Mouse (Mus musculus): Measurements from ENCODE around the gene Fastkd3.
"Not testable (repeated sequence)": the region's sequence is repeated elsewhere in the genome, so short reads cannot be mapped to it uniquely, and the experiment has no call there.

Gene Fastkd3

DNA sequence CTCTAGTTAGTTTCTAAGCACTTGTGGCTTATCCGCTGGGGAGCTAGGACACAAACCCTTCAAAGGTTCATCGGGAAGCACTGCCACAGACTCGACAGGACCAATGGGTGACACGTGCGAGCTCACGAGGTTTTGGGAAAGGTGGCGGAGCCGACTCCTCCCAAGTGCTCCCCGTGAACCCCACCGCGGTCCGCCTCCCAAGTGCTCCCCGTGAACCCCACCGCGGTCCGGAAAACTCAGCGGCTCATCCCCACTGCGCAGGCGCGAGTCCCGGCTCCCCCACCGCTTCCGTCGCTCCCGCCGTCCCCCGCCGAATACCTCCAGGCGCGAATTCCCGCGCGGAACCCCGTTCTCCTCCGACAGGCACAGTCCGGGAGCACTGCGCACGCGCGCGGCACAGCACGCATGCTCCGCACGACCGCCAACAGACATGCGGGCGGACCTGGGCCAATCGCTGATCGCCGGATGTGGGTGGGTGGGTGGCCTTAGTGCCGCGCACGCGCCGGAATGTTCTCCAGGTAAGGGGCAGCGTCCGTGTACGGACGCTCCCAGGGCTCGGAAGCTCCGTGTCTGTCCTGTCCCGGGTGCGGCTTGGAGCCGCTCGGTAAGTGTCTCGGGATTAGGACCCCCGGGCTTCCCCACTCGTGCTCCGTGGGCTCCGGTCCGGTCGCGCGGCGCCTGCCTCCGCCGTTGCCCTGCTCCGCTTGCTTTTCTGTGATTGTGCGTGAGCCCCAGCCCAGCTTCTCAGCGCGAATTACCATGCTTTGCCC is at the start of gene Fastkd3, which contains the start of gene Mtrr:
Fastkd3 (plus strand) TSS at position 488 of the 770 bp plus-strand sequence.
Mtrr (minus strand) TSS at position 403 of the 770 bp plus-strand sequence.
- peak; percentile 83 to 93 for DNase-seq (ENCODE audit: low spot score in 2 of 2)

DNA sequence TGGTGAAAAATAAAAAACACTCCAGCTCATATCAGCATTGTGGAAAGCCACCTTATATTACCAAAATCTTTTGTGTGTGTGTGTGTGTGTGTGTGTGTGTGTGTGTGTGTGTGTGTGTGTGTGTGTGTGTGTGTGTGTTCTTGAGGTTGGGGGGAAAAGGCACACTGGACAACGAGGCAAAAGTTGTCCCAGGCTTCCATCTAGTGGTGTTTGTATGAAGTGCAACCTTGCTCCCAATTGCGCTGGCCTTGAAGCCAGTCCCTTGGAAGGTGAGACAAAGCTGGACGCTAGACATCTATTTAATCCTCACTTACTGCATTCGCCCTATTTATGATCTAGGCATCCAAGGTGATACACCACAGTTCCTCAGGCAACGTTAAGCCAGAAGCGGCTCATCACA is 28.6 kb upstream of the Fastkd3 start:
- not testable (repeated sequence) for DNase-seq (ENCODE audit: low spot score in 2 of 2)

DNA sequence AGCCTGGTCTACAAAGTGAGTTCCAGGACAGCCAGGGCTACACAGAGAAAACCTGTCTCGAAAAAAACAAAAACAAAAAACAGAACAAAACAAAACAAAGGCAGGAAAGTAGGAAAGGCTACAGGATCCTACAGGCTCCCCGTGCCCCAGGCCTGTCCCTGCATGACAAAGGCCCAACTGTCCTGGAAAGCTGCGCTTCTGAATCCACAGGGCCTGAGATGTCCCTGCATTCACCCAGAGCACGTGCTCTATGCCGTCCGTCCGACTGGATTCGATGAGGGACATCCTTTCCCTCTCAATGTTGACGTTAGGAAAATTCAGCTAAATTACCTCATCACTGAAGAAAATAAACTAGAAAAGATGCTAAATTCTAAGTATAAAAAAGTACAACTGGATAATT is 13.9 kb upstream of the Fastkd3 start:
- no peak for DNase-seq (ENCODE audit: low spot score in 2 of 2)

DNA sequence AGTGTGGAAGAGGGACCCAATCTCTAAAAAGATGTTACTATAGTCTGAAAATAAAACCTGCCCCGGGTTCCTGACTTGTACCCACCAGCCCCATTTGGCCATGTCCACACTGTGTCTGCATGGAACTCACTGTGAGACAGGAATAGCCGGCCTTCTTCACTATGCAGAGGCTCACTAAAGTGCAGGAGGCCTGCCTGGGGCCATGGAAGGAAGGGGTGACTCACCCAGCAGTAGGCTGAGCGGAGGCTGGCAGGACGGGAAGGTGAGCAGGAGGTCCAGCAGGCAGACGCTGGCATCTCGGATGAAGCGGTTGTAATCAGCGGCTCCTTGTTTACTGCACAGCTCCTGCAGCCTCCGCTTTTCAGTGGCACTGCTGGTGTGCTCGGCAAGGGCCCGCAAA is 13.5 kb upstream of the Fastkd3 start:
- DNase-seq (ENCODE audit: low spot score in 2 of 2), result no peak

DNA sequence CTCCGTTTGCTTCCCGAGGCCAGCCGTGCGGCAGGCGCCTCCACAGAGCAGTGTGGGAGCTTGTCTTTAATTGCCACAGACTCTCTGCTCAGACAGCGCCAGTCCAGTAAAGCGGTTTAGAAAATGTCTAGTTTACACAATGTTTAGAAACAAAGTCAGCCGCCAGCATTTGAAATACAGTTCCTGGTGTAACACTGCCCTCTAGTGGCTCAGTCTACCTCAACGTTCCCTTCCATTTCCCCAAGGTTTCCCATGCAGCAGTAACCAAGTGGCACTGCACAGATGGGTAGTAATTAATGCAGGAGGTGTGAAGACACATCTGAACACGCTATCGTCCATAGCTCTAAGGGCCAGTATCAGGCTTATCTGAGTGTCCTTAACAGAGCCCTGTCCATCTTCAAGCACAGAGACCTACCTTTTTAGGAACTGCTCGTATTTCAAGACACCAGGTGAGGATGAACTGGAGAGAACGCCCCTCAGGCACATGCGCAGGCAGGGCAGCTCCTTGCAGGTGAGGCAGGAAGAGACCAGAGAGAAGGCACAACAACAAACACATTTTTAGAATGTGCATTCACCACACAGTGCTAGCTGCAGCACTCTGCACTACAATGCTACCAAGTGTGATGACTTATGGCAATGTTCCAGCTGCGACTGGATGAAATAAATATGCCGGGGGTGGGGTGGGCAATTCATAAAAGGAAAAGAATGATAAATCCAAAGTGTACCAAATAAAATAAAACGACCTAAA is 12.3 kb upstream of the Fastkd3 start:
- DNase-seq (ENCODE audit: low spot score in 2 of 2), result peak; percentile 14 to 44

DNA sequence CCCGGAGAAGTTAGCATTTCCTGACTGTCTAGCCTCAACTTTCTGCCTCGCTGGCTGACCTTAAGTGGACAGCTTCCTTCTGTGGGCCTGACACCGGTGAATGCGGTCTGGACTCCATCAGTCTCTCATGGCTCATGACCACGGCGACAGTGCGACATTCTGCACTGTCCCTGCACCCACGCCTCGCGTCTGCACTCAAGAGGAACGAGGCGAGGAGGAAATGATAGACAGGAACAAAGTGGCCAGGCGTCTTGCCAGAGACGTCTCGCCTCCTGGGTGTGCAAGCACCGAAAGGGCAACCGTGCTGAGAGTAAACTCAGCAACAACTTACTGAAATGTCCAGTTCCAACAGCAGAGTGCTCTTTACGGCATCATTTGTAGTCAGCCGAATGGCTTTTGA is 9.8 kb upstream of the Fastkd3 start:
- DNase-seq (ENCODE audit: low spot score in 2 of 2), result no peak

DNA sequence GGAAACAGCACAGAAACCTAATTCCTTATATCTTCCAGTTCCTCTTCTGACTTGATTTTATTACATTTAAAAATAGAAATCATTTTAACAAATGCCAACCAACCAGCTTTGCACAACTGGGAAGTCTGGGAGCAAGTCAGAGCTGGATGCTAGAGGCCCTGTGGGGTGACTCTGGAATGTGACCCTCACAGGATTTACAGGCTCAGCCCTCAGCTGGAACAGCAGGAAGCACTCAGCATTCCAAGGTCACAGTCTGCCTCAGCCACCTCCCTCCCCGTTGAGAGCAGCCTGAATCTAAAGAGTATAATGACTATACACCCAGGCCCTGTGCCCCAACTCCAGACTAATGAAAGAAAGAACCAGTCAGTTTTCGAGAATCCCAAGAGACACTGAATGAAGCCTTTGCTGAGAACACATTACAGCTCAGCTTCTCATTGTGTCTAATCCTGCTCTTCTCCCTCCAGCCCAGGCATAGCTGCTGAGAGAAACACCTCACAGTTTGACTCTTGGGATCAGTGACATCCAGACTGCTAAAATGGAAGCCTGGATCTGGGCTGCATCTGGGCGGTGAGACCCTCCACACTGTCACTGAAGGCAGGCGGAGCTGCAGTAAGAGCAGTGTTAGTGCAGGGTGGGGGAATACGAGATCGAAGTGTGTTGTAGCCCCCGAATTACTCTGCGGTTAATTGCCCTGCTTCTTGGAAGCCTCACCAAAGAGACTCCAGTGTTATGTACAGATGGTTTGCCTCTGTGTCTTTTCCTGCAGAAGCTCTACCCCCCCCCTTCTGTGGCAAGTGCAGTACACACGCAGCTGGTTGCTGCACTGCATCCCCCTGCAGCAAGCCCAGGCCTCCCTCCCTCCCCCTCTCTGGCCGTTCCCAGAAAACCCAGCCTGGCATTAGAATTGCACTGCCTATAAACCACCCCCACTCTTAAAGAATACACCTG is 8.8 kb upstream of the Fastkd3 start:
- no peak for DNase-seq (ENCODE audit: low spot score in 2 of 2)

DNA sequence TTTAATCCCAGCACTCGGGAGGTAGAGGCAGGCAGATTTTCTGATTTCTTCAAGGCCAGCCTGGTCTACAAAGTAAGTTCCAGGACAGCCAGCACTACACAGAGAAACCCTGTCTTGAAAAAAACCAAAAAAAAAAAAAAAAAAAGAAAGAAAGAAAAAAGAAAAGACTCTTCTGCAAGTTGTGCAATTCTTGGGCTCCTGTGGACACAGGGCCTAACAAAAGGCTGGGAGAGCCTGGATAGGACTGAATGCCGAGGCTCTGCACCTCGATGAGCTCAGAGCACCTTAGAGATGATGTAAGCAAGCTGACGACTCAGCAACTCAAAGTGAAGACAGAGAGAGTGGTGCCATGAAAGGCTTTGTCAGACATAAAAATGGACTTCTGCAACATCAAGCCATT is 7.6 kb upstream of the Fastkd3 start:
- DNase-seq (ENCODE audit: low spot score in 2 of 2), result no peak

DNA sequence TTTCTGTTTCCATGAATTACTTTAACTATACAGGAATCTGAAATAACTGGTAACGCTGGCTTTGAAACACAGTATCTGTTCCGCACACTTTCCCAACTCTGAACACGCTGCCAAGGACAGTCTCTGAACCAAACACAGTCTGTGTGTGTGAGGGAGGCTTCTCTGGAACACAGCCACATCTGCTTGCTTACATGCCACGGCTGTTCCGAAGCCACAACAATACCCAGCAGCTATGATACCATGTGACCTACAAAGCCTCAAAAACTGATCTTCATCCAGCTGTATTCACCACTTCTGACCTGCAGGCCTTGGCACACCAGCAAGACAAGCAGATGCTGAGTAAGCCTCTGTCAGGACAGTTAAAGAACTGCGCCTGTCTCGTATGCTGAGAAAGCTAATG is 4.1 kb upstream of the Fastkd3 start:
- DNase-seq (ENCODE audit: low spot score in 2 of 2), result no peak

DNA sequence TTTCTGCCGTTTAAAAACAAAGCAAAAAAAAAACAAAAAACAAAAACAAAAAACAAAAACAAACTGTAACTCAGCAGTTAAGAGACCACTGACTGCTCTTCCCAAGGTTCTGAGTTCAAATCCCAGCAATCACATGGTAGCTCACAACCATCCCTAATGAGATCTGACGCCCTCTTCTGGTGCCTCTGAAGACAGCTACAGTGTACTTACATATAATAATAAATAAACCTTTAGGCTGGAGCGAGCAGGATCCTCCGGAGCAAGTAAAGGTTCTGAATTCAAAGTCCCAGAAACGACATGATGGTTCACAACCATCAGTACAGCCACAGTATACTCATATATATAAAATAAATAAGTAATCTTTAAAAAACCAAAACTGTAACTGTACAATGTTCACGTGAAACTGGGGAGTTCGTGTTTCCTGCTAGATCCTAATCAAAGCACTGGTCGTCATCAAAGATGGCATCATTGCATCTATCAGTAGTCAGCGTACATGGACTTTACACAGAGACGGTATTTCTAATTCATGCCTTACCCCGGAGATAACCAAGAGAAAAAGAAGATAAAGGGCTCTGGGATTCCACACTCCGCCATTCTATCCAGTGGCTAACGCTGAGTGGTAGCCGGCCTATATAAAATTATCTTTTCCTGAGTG is 821 bp upstream of the Fastkd3 start:
- no peak for DNase-seq (ENCODE audit: low spot score in 2 of 2)

DNA sequence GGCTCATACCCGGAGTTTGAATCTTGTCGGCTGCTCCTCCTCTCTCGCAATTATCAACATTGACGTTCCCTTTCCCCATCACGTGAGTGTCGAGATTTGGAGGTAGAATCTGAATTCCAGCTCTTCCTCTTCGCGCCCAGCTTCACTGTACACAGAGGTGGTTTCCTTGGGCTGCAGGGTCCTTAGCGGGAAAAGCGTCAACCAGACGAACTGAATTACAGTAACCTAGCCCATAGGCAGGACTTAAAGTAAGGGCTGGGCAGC is 415 bp downstream of the Fastkd3 start:
- DNase-seq (ENCODE audit: low spot score in 2 of 2), result peak in 1 of 2 experiments; percentile 21

DNA sequence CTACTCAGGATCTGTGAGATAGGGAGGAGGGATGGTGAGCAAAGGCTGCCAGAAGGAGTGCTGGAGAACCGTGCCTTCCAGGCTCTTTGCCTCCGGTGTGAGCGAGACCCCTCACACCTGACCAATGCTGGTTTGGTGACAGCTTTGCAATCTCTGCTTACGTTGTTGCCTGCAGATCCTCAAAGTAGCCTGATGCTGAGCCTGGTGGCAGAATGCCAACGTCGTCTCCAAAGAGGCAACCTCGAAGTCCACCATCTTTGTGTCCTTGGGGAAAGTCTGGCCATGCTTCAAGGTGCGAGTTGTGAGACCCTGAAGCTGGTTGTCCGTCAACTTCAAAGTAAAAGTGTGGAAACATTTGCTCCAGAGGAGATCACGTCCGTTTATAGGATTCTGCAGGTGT is 1.9 kb downstream of the Fastkd3 start:
- DNase-seq (ENCODE audit: low spot score in 2 of 2), result no peak

DNA sequence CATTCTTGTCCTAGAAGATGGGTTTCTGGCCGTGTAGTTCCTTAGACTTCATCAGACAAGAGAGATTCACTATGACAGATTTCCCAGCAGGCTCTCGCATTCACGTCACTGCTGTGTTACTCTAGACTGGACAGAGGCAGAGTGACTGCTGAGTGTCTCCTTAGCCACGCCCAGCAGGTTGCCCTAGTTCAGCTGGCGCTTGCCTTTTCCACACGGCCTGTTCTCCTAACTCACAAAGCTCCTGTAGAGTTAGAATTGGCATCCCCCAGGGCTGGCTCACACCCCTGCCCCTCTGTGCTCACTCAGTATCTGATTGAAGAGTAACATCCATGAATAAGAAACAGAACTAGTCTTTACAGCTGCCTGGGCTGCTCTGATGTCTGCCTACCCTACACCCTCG is 3.4 kb downstream of the Fastkd3 start:
- no peak for DNase-seq (ENCODE audit: low spot score in 2 of 2)

DNA sequence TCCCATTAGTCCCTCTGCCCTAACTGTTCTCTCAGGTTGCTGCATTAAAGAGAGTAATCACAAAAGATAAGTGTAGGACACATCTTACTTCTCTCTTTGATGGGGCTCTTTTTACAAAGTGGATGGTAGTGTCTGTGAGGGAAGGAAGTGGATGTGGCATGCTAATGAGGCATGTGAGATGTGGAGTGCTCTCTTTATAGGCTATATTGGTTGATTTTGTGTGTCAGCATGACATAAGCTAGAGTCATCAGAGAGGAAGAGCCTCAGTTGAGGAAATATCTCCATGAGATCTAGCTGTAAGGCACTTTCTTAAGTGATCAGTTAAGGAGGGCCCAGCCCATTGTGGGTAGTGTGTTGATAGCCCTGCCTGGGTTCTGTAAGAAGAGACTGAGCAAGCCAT is 6.3 kb downstream of the Fastkd3 start:
- DNase-seq (ENCODE audit: low spot score in 2 of 2), result no peak

DNA sequence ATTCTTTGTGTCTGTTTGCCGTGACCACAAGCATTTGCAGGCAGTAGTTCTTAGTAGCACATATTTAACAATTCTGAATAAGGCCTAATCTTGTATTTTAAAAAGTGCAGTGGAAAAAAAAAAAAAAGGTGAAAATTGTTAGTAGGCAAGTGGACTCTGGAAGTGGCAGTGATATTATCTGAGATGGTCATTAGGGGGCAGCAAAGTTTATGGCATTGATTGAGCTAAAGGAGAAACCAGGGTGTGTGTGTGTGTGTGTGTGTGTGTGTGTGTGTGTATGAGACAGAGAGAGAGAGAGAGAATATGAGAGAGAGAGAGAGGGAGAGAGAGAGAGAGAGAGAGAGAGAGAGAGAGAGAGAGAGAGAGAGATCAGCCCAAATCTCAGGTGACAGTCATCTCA is 11.8 kb downstream of the Fastkd3 start:
- DNase-seq (ENCODE audit: low spot score in 2 of 2), result no peak

DNA sequence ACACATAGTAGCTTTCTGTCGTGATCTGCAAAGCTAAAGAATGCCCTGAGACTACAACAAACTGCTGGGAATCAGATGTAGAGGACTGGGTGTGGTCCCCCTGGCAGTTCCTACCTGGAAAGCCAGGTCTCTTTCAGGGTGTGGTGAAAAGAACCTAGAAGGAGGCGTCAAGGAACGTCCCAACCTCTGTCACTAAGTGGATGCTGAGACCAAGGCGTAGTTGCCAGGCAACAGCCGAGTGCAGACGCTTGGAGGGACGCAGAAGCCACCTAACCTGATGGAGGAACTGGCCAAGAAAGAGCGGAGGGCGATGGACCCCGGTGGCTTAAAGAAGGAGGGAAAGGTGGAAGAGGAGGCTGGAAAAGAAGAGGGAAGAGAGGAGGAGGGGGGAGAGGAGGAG is 15.2 kb downstream of the Fastkd3 start, which contains the start of gene 1700001L19Rik:
1700001L19Rik (plus strand) TSS at position 223 of the 400 bp plus-strand sequence.
- no peak for DNase-seq (ENCODE audit: low spot score in 2 of 2)

DNA sequence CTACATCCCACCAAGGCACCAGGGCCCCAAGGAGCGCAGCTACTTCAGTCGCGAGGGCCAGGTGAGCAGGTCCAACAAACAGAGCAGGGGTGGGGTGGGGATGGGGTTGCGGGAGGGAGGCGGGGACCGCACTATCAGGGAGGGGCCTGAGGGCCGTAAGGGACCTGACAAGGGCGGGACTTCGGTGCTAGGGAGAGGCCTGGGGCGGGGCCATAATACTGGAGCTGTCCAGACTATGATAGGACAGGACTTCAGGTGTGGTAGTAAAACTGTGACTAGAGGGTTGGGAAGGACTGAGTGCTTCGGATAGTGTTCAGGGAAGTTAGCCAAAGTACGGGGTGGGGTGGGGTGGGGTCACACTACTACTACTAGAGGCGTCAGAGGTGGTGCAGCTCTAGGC is 15.6 kb downstream of the Fastkd3 start:
- DNase-seq (ENCODE audit: low spot score in 2 of 2), result no peak

DNA sequence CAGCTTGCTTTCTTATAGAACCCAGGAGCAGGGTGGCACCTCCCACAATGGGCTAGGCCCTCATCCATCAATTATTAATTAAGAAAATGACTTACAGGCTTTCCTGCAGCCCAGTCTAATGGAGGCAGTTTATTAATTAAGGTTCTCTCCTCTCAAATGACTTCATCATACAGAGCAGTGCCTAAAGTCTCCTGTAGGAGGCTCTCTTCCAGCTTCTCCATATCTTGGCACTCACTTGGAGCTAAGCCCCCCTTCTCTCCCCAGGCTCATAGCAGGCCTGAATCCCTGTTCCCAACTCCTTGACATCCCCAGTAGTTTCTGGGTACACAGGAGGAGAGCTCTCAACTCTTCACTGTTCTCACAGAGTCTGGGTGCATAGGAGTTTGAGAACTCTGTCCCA is 16.9 kb downstream of the Fastkd3 start:
- no peak for DNase-seq (ENCODE audit: low spot score in 2 of 2)

DNA sequence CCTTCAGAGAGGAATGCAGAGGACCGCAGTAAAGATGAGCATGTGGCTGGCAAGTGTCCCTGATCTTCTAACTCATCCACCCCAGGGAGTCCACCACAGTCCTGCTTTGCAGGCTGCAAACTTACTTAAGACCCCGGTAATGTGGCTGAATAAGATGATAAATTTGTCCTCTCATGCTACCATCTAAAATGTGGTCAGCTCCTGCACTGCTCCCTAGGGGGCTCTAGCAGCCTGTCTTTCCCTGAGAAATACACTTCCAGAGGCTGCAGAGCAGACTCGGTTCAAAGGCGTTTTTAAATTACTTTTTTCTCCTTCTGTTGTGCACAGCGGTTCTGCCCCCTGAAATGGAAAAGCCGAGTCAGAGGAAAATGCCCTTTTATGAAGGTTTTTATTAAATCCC is 19.1 kb downstream of the Fastkd3 start:
- DNase-seq (ENCODE audit: low spot score in 2 of 2), result no peak

DNA sequence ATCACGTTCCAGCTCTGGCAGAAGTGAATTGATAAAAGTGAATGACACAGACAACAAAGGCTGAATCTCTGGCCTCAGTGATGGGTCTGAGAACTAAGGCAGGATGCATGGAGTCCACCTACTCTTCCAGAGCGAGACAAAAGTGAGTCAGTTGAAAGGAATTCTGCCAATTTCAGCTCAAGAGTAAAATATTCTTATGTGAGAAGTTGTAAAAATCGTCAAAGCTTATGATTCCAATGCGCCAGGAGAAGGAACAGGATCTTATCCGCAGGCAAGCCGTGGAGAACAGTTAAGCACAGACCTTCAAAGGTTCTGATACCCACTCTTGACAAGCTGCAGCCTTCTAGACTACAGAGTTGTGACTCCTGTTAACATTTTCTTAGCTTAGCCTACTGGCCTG is 21.1 kb downstream of the Fastkd3 start:
- no peak for DNase-seq (ENCODE audit: low spot score in 2 of 2)

DNA sequence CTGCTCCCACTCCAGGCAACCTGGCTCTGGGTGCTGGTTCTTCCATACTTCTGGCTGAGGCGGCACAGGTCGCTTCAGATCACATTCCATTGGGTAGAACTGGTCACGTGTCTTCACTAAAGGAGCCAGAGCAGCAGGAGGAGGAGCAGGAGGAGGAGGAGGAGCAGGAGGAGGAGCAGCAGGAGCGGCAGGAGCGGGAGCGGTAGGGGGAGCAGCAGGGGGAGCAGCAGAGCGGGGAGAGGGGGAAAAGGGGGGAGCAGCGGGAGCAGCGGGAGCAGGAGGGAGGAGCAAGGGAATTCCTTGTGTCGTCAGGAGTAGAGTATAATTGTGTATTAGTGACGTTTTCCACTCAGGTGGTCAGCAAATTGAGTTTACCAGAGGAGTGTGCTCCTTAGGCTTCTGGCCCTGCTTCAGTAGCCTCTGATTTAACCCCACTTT is 23.7 kb downstream of the Fastkd3 start:
- DNase-seq (ENCODE audit: low spot score in 2 of 2), result no peak

Data from spleen, postnatal 10 days (tissue).